Mouse (Mus musculus) midbrain, embryonic 10.5 days (tissue): ENCODE data around the gene Tshr. TPM values are rescaled to one million over a fixed set of nuclear protein-coding genes. Genes with fewer than 3 reads are reported as not detected.

Experiments used
- DNase-seq: peaks from one replicate; pipeline ENCODE4 v3.0.0-alpha.2; 2017; ENCODE audit warnings: low spot score
- H3K27ac ChIP-seq: fragments of 300-500 bp; sonication (generic); replicated peaks from 2 replicates; pipeline ENCODE4 v1.5.1; 2016; ENCODE audit warnings: mild to moderate bottlenecking
- H3K27me3 ChIP-seq: fragments of 300-500 bp; sonication (generic); 2 replicates; pipeline ENCODE4 v1.6.1; 2016; ENCODE audit warnings: low read depth, mild to moderate bottlenecking; ENCODE audit not compliant: poor library complexity, severe bottlenecking
- H3K36me3 ChIP-seq: fragments of 300-500 bp; sonication (generic); 2 replicates; pipeline ENCODE4 v1.6.1; 2016; ENCODE audit warnings: mild to moderate bottlenecking, moderate library complexity
- H3K4me1 ChIP-seq: fragments of 300-500 bp; sonication (generic); 2 replicates; pipeline ENCODE4 v1.6.1; 2016
- H3K4me3 ChIP-seq: fragments of 300-500 bp; sonication (generic); 2 replicates; pipeline ENCODE4 v1.5.1; 2016; ENCODE audit warnings: mild to moderate bottlenecking, moderate library complexity
- H3K9me3 ChIP-seq: fragments of 300-500 bp; sonication (generic); replicated peaks from 2 replicates; pipeline ENCODE4 v1.6.1; 2016; ENCODE audit warnings: mild to moderate bottlenecking
- WGBS: fragments of 180-500 bp; shearing (Covaris S2); methylation state at CpG from one replicate; pipeline ENCODE4 v1.1.7; 2016; 5-methylcytosine and 5-hydroxymethylcytosine counted together
- polyA plus RNA-seq: library from polyadenylated mRNA; unstranded; fragments of >200 nt; fragmentation: Nextera tagmentation; extraction: Ambion mirVana; gene quantifications from 2 replicates; pipeline ENCODE4 v1.2.1, GENCODE M21; 2016

Gene Tshr
- polyA plus RNA-seq, 1 experiment from 2014 or later: 0.05 TPM

DNA sequence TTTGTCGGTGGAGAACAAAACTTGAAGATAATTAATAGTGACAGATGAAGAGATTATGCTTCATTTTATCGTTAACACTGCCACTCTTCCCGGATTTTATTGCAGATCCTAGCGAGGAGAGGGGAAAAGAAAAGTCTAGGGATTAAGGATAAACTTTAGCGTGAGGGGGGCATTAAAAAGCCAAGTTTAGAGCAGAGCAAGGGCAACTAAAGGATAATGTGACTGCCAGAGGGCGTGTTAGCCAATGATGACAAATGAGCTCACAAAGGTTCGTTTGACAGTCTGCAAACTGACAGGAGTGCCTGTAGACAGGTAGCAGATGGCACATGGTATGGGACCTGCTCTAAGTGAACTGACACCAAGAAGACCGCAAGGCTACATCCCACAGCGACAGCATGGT, 36.9 kb downstream of the Tshr start:
- Histone ChIP-seq H3K36me3 (no peaks in the 10 kb centered on the region), H3K27me3 (no peaks in the 10 kb centered on the region), H3K27ac (no peak overlapping the region), H3K9me3 (no peaks in the 10 kb centered on the region), H3K4me1 (peaks cover 8% of the 10 kb centered on the region; the same call in 1 of the 2 replicates), H3K4me3 (no peak overlapping the region)
- DNase-seq: no peak
- WGBS: 68% methylated on average over 9 of the region's 9 CpGs

DNA sequence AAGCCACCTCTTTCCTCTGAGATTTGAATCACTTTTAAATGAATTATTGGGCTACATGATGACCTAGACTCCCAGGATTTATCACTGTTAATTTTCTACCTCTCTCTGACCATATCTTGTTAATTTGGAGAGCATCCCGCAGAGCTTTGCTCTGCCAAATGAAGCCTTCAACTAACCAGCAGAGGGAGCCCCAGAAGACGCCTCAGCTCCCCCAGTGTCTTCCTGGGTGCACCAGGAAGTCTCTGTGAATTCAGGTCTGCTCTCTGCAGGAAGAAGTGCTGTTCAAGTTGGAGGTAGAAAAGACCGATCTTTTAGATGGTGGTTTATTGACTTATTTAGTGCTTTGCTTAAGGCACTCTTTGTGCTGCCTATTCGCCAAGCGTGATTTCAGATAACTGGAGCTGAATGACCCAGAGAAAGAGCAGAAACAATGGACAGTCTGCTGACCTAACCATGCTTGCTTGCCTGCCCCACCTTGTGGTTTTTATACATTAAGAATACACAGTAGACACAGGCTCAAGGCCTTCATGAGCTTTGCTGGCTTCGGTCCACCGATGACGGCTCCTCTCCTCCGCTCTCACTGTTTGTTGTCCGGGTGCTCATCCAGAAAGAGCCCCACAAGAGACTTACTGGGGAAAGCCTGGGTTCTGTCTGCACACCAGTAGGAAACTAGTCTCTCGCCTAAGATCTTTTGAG, 38.9 kb downstream of the Tshr start:
- Histone ChIP-seq H3K27me3 (no peaks in the 10 kb centered on the region), H3K36me3 (no peaks in the 10 kb centered on the region), H3K9me3 (no peaks in the 10 kb centered on the region), H3K4me1 (peaks cover 17% of the 10 kb centered on the region; the same call in 1 of the 2 replicates), H3K4me3 (no peak overlapping the region), H3K27ac (no peak overlapping the region; the same call in 1 of the 2 replicates)
- DNase-seq: peak; percentile 30
- 74% methylated on average over 11 of the region's 11 CpGs for WGBS

DNA sequence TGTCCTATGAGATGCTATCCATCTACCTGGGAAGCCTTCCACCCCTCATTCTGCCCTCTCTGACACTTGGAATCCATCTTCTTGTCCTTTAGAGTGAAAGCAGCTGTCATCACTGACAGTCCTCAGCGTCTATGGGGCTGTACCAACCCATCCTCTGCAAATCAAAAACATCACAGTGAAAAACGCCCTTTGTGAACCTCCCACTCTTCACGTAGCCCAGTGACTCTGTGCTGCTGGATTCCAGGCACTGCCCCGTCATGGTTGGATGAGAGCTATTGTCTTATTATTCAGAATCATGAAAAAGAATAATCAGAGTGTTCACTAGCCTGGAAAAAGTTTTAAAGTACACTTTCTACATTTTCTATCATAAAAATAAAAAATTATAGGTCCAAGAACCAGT, 42.1 kb downstream of the Tshr start:
- H3K27ac ChIP-seq: no peak overlapping the region
- 48% methylated on average over 4 of the region's 4 CpGs for WGBS
- DNase-seq: no peak
- no peaks in the 10 kb centered on the region for H3K27me3 ChIP-seq
- no peak overlapping the region for H3K4me3 ChIP-seq
- H3K9me3 ChIP-seq: no peaks in the 10 kb centered on the region
- no peaks in the 10 kb centered on the region for H3K36me3 ChIP-seq
- peaks cover 11% of the 10 kb centered on the region; the same call in 1 of the 2 replicates for H3K4me1 ChIP-seq

DNA sequence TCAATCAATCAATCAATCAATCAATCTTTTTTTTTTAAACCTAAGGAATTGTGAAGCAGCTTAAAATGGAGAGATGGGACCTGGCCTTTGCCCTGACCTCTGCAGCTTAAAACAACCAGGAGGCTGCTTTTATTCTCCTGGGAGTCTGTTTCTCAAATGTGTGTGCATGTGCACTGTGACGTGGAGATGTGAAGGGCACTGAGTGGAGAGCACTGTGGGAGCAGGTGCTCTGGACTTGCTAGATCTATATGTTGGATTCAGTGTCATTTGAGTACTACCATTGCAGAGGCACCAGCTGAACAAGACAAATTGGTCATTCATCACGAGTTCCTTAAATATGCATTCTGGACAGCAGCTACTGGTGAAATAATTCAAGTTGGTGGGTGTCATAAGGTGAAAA, 42.8 kb downstream of the Tshr start:
- Histone ChIP-seq H3K36me3 (no peaks in the 10 kb centered on the region), H3K4me1 (peaks cover 11% of the 10 kb centered on the region; the same call in 1 of the 2 replicates), H3K27me3 (no peaks in the 10 kb centered on the region), H3K4me3 (no peak overlapping the region), H3K9me3 (no peaks in the 10 kb centered on the region), H3K27ac (no peak overlapping the region)
- WGBS: 54% methylated on average over 2 of the region's 2 CpGs
- DNase-seq: no peak

DNA sequence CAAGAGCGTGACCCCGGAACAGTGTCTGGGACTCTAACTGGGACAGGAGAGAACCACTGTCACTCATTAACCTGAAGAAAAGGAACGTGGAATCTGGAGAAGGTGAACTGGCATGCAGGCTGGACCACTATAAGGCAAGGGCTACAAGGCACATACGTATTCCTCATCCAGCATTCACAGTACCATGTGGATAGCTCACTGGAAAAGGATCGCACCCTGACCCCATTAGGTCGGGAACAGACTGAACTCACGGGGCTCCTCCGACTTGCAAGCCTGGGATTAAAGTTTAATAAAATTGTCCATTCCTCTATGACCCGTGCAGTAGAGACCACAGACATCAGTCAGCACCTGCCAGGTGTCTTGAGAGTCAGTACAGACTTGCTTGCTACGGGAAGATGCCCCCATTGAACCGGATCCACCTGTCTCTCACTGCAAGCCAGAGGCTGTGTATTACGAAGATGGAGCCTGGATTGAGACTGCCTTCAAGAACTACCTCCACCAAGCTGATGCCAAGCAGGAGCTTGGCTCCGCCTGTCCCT, 97.9 kb downstream of the Tshr start:
- 91% methylated on average over 13 of the region's 13 CpGs for WGBS
- H3K4me1 ChIP-seq: 0 out of 2 replicates have a peak, but pooled peaks cover 5% of the 10 kb centered on the region
- H3K36me3 ChIP-seq: no peaks in the 10 kb centered on the region
- no peaks in the 10 kb centered on the region for H3K27me3 ChIP-seq
- DNase-seq: no peak
- no peak overlapping the region for H3K27ac ChIP-seq
- H3K4me3 ChIP-seq: no peak overlapping the region
- H3K9me3 ChIP-seq: peaks cover 4% of the 10 kb centered on the region; the same call in 1 of the 2 replicates

DNA sequence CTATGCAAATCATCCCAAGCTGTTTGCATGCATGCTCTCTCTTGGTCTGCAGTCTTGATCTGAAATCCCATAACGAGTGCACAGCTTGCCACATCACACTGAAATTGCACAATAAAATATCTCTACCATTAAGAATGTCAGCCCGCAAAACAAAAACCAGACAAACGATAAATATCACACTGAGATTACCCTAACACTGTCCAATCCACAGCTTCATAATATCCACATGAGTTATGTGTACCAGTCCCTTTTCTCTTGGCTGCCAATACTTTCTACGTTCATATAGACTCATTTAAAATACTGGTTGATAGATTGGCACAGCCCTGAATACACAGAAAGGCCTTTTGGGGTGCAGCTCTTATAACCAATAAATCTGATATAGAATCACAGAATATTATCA, 102.0 kb downstream of the Tshr start:
- no peaks in the 10 kb centered on the region for H3K36me3 ChIP-seq
- no peak overlapping the region for H3K4me3 ChIP-seq
- no peak for DNase-seq
- 91% methylated on average over 4 of the region's 4 CpGs for WGBS
- H3K27me3 ChIP-seq: no peaks in the 10 kb centered on the region
- no peak overlapping the region for H3K27ac ChIP-seq
- peaks cover 4% of the 10 kb centered on the region; the same call in 1 of the 2 replicates for H3K9me3 ChIP-seq
- H3K4me1 ChIP-seq: peaks cover 9% of the 10 kb centered on the region

DNA sequence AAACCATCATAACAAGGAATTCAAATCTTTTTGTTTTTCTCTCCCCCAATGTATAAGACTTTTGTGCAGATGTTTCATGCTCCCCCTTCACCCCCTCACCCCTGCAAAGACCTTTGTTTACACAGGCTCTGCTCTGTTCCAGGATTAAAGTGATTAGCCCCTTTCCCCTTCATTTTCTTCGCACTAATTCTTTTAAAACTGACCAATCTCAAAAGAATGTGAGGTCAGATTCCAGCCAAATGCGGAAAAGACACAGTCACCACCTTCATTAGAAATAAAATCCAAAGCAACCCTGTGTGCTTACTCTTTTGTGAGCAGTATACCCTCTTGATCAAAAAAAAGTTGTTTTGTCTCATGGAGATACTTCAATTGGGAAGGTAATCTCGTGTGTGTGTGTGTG, 104.0 kb downstream of the Tshr start:
- Histone ChIP-seq H3K9me3 (peaks cover 4% of the 10 kb centered on the region; the same call in 1 of the 2 replicates), H3K27me3 (no peaks in the 10 kb centered on the region), H3K4me1 (peaks cover 9% of the 10 kb centered on the region), H3K27ac (no peak overlapping the region), H3K36me3 (no peaks in the 10 kb centered on the region), H3K4me3 (no peak overlapping the region)
- no peak for DNase-seq
- WGBS: 26% methylated on average over 3 of the region's 3 CpGs

DNA sequence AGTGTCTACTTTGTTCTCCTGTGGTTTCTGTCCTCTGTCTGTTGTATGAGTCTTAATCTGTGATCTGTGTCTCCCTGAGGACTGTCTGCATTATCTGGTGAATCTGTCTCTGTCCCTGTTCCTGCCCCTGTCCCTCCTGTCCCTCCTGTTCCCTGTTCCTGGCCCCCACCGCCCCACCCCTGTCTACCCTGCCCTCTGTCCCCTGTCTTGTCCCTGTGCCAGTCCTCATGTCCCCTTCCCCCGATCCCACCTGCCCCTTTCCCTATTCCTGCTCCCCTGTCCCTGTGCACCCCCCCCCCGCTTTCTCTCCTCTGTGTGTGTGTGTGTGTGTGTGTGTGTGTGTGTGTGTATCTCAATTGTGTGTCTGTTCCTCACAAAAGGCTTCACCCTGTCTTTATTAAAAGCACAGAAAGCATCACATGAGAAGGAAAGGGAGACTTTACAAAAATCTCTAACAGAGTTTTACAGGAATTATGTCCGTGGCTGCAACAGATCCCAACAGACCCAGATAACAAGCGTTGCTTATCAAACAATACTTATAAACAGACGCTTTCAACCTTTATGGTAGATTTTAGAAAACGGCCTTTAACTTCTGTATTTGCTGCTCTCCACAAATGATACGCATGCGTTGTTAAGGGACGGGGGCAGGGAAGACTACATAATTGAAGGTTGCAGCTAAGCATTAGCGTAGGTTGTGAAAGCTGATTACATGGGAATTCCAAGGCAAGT, 111.3 kb downstream of the Tshr start:
- no peak for DNase-seq
- Histone ChIP-seq H3K27ac (peak overlapping the region; percentile 64), H3K9me3 (no peaks in the 10 kb centered on the region), H3K36me3 (no peaks in the 10 kb centered on the region), H3K27me3 (no peaks in the 10 kb centered on the region), H3K4me3 (no peak overlapping the region), H3K4me1 (peaks cover 15% of the 10 kb centered on the region)
- 56% methylated on average over 11 of the region's 11 CpGs for WGBS

DNA sequence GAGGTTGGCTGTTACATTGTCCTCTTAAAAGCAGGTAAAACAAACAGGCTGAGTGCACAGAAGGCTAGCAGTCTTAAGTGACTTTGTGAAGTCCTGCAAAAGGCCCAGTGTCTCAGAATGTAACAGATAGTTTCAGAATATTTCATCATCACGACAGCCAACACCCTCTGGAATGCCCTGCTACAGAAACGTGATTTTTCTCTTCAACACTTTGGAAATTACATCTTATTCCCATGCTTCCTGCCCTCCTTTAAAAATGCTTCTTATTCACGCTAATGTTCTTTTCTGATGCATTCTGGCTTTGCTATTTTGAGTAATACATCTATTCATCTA, 111.8 kb downstream of the Tshr start:
- Histone ChIP-seq H3K27ac (no peak overlapping the region), H3K27me3 (no peaks in the 10 kb centered on the region), H3K4me3 (no peak overlapping the region), H3K36me3 (no peaks in the 10 kb centered on the region), H3K9me3 (no peaks in the 10 kb centered on the region), H3K4me1 (peaks cover 15% of the 10 kb centered on the region)
- 66% methylated on average over 3 of the region's 3 CpGs for WGBS
- no peak for DNase-seq

DNA sequence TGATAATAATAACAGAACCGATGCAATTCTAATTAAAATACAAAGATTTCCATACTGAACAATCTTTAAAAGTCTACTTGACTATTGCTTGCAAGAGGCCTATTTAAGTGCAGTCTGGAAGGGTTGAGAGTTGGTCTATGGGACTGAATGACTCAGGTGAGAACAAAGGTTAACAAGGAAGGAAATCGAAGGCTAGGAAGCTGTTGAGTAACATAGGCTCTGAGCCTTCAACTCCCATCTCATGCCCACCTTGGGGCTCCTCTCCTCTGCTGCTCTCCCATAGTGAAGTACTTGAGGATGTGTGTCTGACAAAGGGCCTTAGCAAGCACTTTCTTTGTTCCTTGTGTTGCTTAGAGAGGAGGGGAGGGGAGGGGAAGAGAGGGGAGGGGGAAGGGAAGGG, 116.1 kb downstream of the Tshr start:
- 89% methylated on average over 2 of the region's 2 CpGs for WGBS
- H3K4me3 ChIP-seq: no peak overlapping the region
- H3K27ac ChIP-seq: no peak overlapping the region
- peaks cover 10% of the 10 kb centered on the region for H3K4me1 ChIP-seq
- no peaks in the 10 kb centered on the region for H3K36me3 ChIP-seq
- no peaks in the 10 kb centered on the region for H3K9me3 ChIP-seq
- H3K27me3 ChIP-seq: no peaks in the 10 kb centered on the region
- DNase-seq: no peak

DNA sequence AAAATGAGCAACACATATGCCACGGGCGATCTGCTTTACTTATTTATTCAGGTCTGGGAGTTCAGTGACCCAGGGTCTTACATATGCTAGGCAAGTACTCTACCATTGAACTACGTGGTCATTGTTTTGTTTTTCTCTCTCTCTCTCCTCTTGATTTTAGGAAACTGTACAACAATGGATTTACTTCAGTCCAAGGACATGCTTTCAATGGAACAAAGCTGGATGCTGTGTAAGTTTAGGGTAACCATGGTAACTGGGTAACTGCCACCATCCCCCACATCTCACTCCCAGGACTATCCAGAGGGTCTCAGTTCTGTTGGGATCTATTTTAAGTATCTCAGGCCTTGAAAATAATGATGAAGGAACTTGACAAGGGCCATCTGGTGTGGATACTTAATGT, 127.4 kb downstream of the Tshr start:
- H3K4me3 ChIP-seq: no peak overlapping the region
- no peaks in the 10 kb centered on the region for H3K36me3 ChIP-seq
- DNase-seq: peak; percentile 21
- peaks cover 9% of the 10 kb centered on the region for H3K4me1 ChIP-seq
- no peak overlapping the region for H3K27ac ChIP-seq
- H3K27me3 ChIP-seq: no peaks in the 10 kb centered on the region
- 57% methylated on average over 3 of the region's 3 CpGs for WGBS
- no peaks in the 10 kb centered on the region for H3K9me3 ChIP-seq

DNA sequence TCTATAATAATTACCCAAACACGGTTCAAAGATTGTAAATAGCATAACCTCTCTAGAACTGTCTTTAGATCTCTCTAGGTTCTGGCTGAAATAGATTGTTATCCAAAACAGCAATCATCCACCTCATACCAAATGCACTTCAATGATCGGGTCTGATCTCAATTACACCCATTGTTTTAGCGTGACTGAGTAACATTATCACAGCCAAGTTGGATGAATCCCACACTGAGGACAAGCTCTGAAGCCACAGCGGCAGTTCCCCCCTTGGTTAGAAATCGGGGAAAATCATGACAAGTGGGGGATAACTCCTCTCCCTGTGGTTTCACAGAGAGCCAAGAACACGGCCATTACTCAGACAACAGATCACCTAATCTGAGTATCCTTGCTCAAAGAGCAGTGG, 129.6 kb downstream of the Tshr start:
- no peak for DNase-seq
- Histone ChIP-seq H3K27me3 (no peaks in the 10 kb centered on the region), H3K27ac (no peak overlapping the region), H3K4me3 (no peak overlapping the region), H3K9me3 (no peaks in the 10 kb centered on the region), H3K36me3 (no peaks in the 10 kb centered on the region), H3K4me1 (peaks cover 9% of the 10 kb centered on the region)
- 79% methylated on average over 6 of the region's 6 CpGs for WGBS

DNA sequence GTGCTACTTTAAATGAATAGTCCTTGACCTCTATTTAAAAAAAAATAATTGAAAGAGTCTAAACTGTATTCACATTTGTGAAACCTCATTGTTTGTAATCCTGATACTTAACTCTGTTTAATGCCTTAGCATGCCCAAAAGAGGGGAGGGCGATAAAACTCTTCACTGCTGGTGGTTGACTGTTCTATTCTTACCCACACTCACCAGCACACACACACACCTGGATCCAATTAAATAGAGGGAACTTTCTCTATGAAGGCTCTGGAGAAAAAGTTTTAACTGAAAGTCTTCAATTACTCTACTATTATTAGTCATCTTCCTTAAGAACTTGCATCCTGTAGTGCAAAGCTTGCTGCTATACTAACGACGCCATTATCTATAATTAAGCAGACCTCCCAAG, 133.4 kb downstream of the Tshr start:
- no peaks in the 10 kb centered on the region for H3K27me3 ChIP-seq
- 80% methylated on average over 3 of the region's 3 CpGs for WGBS
- H3K36me3 ChIP-seq: no peaks in the 10 kb centered on the region

More for the DNA sequence above, 133.4 kb downstream of the Tshr start:
- 0 out of 2 replicates have a peak, but pooled peaks cover 2% of the 10 kb centered on the region for H3K4me1 ChIP-seq
- H3K9me3 ChIP-seq: peaks cover 3% of the 10 kb centered on the region; the same call in 1 of the 2 replicates
- no peak overlapping the region for H3K4me3 ChIP-seq
- no peak for DNase-seq
- no peak overlapping the region for H3K27ac ChIP-seq
